Mouse (Mus musculus): ENCODE measurements around the gene Pik3c2b. TPM values are rescaled to one million over a fixed set of nuclear protein-coding genes. Genes with fewer than 3 reads are reported as not detected.

Gene Pik3c2b
- polyA plus RNA-seq, 1 experiment = 0.39 TPM

DNA sequence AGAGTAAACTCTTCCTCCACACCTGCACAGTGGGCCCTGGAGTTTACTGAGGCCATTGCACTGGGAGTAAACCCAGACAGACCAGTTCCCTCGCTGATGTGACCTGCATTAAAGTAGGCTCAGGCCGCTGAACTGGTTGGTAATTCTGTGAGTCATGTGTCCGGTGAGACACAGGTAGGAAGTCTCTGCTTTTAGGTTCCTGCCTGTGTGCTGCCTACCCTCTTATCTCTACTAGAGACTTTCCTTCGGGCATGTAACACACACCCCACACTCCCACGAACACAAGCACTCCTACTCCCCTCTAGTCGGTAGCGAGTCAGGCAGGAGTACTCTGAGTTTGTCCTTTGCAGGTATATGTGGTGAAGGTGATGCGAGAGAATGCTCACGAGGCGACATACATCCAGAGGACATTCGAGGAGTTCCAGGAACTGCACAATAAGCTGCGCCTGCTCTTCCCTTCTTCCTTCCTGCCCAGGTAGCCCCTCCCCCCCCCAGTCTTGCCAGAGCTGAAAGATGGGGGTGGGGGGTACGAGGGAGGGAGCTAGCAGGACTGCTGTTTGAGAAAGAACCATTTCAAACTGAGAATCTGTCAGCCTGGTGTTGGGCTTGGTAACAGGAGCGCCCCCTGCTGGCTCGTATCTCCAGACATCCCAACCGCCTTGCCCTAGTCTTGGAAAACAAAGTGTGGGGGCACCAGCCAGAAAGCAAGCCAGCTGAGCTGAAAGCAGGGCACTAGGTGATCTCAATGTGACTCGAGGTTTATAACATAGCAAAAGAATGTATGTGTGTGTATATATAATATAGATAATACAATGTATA, 55.7 kb downstream of the Pik3c2b start:
- no peak for TF ChIP-seq FOSL1 (IDR thresholded peaks at IDR 0.05; ENCODE audit: insufficient read depth, low read length, poor library complexity, severe bottlenecking)
- no peak for TF ChIP-seq MYOD1 (IDR thresholded peaks at IDR 0.05; ENCODE audit: control insufficient read depth, insufficient read length, low read depth)
- no peak for TF ChIP-seq MAX (IDR thresholded peaks at IDR 0.05)
- TF ChIP-seq CTCF (IDR thresholded peaks at IDR 0.05; ENCODE audit: control insufficient read depth, insufficient read depth, insufficient read length) = peak; percentile 66
- TF ChIP-seq MYOG (IDR thresholded peaks at IDR 0.05; ENCODE audit: control insufficient read depth, extremely low read depth, insufficient read length) = no peak
- TF ChIP-seq USF1 (IDR thresholded peaks at IDR 0.05; ENCODE audit: low read depth) = no peak
- no peaks in the 10 kb centered on the region for H3K36me3 ChIP-seq (ENCODE audit: control insufficient read depth, insufficient read depth)

DNA sequence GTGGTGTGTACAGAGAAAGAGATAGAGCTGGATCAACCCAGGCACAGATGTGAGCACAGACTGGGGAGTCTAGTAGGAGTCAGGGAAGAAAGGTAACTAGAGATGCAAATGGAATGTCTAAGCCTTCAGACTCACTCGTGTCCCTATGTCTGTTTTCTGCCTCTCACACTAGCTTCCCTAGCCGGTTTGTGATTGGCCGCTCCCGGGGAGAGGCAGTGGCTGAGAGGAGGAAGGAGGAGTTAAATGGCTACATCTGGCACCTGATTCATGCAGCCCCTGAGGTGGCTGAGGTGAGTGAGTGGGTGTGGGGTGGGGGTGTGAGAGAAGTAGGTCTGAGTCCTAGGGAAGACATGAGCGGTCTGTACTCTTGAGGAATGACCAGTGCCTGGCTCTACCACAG, 56.6 kb downstream of the Pik3c2b start:
- Histone ChIP-seq H3K27me3 (ENCODE audit: control insufficient read depth, insufficient read depth, insufficient read length) (peaks cover 6% of the 10 kb centered on the region), H3K4me3 (ENCODE audit: insufficient read depth, poor library complexity, severe bottlenecking) (no peak overlapping the region), H3K79me3 (ENCODE audit: low read depth) (no peaks in the 10 kb centered on the region), H3ac (ENCODE audit: control insufficient read depth, insufficient read length, low read depth) (no peak overlapping the region), H3K79me2 (ENCODE audit: control insufficient read depth, insufficient read depth) (no peaks in the 10 kb centered on the region), H3K36me3 (ENCODE audit: control insufficient read depth, insufficient read depth) (no peaks in the 10 kb centered on the region)
- TF ChIP-seq MYOD1 (IDR thresholded peaks at IDR 0.05; ENCODE audit: control insufficient read depth, insufficient read length, low read depth) (no peak), MYOG (IDR thresholded peaks at IDR 0.05; ENCODE audit: control insufficient read depth, extremely low read depth, insufficient read length) (no peak), USF1 (IDR thresholded peaks at IDR 0.05; ENCODE audit: low read depth) (no peak), CTCF (IDR thresholded peaks at IDR 0.05; ENCODE audit: control insufficient read depth, insufficient read depth, insufficient read length) (no peak), FOSL1 (IDR thresholded peaks at IDR 0.05; ENCODE audit: insufficient read depth, low read length, poor library complexity, severe bottlenecking) (no peak), CEBPB (IDR thresholded peaks at IDR 0.05; ENCODE audit: low read depth) (no peak), MAX (IDR thresholded peaks at IDR 0.05) (no peak)

More for the DNA sequence above, 55.7 kb downstream of the Pik3c2b start:
- Histone ChIP-seq H3K79me3 (ENCODE audit: low read depth) (no peaks in the 10 kb centered on the region), H3ac (ENCODE audit: control insufficient read depth, insufficient read length, low read depth) (no peak overlapping the region), H3K79me2 (ENCODE audit: control insufficient read depth, insufficient read depth) (no peaks in the 10 kb centered on the region), H3K27me3 (ENCODE audit: control insufficient read depth, insufficient read depth, insufficient read length) (peaks cover 5% of the 10 kb centered on the region), H3K4me3 (ENCODE audit: insufficient read depth, poor library complexity, severe bottlenecking) (no peak overlapping the region)

DNA sequence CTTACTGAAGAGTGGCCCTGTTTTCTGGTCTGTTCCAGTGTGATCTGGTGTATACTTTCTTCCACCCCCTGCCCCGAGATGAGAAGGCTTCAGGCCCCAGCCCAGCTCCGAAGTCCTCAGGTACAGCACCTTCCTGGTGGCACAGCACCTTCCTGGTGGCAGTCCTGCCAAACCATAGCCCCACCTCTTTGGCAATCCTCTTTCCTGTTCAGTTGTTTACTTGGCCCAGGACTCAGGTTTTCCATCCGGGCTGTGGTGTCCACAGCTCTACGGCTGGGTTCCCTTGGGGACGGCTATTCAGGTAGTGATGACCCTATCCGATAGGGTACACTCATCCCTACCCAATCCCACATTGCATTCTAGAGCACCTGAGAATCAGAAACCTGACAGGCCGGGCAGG, 57.8 kb downstream of the Pik3c2b start:
- no peak for TF ChIP-seq USF1 (IDR thresholded peaks at IDR 0.05; ENCODE audit: low read depth)
- no peak for TF ChIP-seq MAX (IDR thresholded peaks at IDR 0.05)
- no peak for TF ChIP-seq CTCF (IDR thresholded peaks at IDR 0.05; ENCODE audit: control insufficient read depth, insufficient read depth, insufficient read length)
- H3K36me3 ChIP-seq (ENCODE audit: control insufficient read depth, insufficient read depth) = no peaks in the 10 kb centered on the region
- H3K4me3 ChIP-seq (ENCODE audit: insufficient read depth, poor library complexity, severe bottlenecking) = no peak overlapping the region

DNA sequence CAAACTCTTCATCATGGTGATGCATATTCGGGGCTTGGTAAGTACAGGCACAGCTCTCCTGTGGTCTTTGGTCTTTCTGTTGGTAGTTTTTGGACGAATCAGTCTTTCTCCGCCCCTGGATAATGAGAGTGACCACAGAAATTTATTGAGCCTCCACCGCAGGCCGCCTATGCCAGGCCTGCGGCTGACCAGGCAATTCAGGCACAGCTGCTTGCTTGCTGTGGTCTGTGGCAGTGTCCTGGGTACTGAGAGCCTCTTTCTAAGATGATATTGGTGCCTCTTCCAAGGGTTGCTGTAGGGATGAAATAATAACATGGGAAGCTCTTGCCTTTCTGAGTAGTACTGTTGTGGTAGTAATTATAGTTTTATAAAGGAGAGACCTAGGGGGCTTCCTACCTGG, 58.4 kb downstream of the Pik3c2b start:
- TF ChIP-seq USF1 (IDR thresholded peaks at IDR 0.05; ENCODE audit: low read depth) (no peak), MAX (IDR thresholded peaks at IDR 0.05) (no peak), CTCF (IDR thresholded peaks at IDR 0.05; ENCODE audit: control insufficient read depth, insufficient read depth, insufficient read length) (no peak), CEBPB (IDR thresholded peaks at IDR 0.05; ENCODE audit: low read depth) (no peak)
- Histone ChIP-seq H3K79me3 (ENCODE audit: low read depth) (no peaks in the 10 kb centered on the region), H3K27me3 (ENCODE audit: control insufficient read depth, insufficient read depth, insufficient read length) (peaks cover 6% of the 10 kb centered on the region), H3K79me2 (ENCODE audit: control insufficient read depth, insufficient read depth) (no peaks in the 10 kb centered on the region), H3K36me3 (ENCODE audit: control insufficient read depth, insufficient read depth) (no peaks in the 10 kb centered on the region), H3ac (ENCODE audit: control insufficient read depth, insufficient read length, low read depth) (no peak overlapping the region), H3K4me3 (ENCODE audit: insufficient read depth, poor library complexity, severe bottlenecking) (no peak overlapping the region)

More for the DNA sequence above, 57.8 kb downstream of the Pik3c2b start:
- H3K79me3 ChIP-seq (ENCODE audit: low read depth) = no peaks in the 10 kb centered on the region
- H3ac ChIP-seq (ENCODE audit: control insufficient read depth, insufficient read length, low read depth) = no peak overlapping the region
- peaks cover 6% of the 10 kb centered on the region for H3K27me3 ChIP-seq (ENCODE audit: control insufficient read depth, insufficient read depth, insufficient read length)
- H3K79me2 ChIP-seq (ENCODE audit: control insufficient read depth, insufficient read depth) = no peaks in the 10 kb centered on the region

DNA sequence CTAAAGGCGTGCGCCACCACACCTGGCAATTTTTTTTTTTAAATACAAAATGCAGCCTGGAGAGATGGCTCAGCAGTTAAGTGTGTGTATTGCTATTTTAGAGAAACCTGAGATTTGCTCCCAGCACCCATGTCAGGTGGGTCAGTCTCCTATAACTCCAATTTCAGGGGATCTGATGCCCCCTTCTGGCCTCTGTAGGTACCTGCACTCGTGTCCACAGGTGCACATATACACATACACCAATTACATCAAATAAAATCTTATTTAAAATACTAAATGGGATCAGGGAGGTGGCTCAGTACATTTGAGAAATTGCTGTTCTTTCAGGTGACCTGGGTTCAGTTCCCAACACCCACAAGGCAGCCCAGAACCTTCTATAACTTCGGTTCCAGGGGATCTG, 70.6 kb downstream of the Pik3c2b start:
- no peaks in the 10 kb centered on the region for H3K79me3 ChIP-seq (ENCODE audit: low read depth)
- no peak for TF ChIP-seq MYOD1 (IDR thresholded peaks at IDR 0.05; ENCODE audit: control insufficient read depth, insufficient read length, low read depth)
- no peak for TF ChIP-seq CTCF (IDR thresholded peaks at IDR 0.05; ENCODE audit: control insufficient read depth, insufficient read depth, insufficient read length)
- TF ChIP-seq FOSL1 (IDR thresholded peaks at IDR 0.05; ENCODE audit: insufficient read depth, low read length, poor library complexity, severe bottlenecking) = no peak
- no peak for TF ChIP-seq MYOG (IDR thresholded peaks at IDR 0.05; ENCODE audit: control insufficient read depth, extremely low read depth, insufficient read length)
- TF ChIP-seq CEBPB (IDR thresholded peaks at IDR 0.05; ENCODE audit: low read depth) = no peak
- TF ChIP-seq USF1 (IDR thresholded peaks at IDR 0.05; ENCODE audit: low read depth) = no peak
- TF ChIP-seq MAX (IDR thresholded peaks at IDR 0.05) = no peak
- no peak overlapping the region for H3ac ChIP-seq (ENCODE audit: control insufficient read depth, insufficient read length, low read depth)
- no peak overlapping the region for H3K4me3 ChIP-seq (ENCODE audit: insufficient read depth, poor library complexity, severe bottlenecking)
- no peaks in the 10 kb centered on the region for H3K79me2 ChIP-seq (ENCODE audit: control insufficient read depth, insufficient read depth)
- no peaks in the 10 kb centered on the region for H3K36me3 ChIP-seq (ENCODE audit: control insufficient read depth, insufficient read depth)
- no peaks in the 10 kb centered on the region for H3K27me3 ChIP-seq (ENCODE audit: control insufficient read depth, insufficient read depth, insufficient read length)

DNA sequence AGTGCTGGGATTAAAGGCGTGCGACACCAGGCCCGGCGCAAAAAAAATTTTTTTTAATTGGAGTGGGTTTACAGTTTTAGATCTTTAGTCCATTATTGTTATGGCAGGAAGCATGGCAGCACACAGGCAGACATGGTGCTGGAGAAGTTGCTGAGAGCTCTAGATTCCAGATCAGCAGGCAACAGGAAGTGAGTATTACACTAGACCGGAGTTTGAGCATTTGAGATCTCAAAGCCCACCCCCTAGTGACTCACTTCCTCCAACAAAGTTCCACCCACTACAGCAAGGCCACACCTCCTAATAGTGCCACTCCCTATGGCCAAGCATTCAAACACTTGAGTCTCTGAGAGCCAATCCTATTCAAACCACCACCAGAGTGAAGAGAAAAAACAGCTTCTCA, 72.7 kb downstream of the Pik3c2b start:
- no peaks in the 10 kb centered on the region for H3K79me3 ChIP-seq (ENCODE audit: low read depth)
- H3ac ChIP-seq (ENCODE audit: control insufficient read depth, insufficient read length, low read depth) = no peak overlapping the region
- no peaks in the 10 kb centered on the region for H3K79me2 ChIP-seq (ENCODE audit: control insufficient read depth, insufficient read depth)
- H3K4me3 ChIP-seq (ENCODE audit: insufficient read depth, poor library complexity, severe bottlenecking) = no peak overlapping the region
- TF ChIP-seq FOSL1 (IDR thresholded peaks at IDR 0.05; ENCODE audit: insufficient read depth, low read length, poor library complexity, severe bottlenecking) (no peak), MYOG (IDR thresholded peaks at IDR 0.05; ENCODE audit: control insufficient read depth, extremely low read depth, insufficient read length) (no peak), MYOD1 (IDR thresholded peaks at IDR 0.05; ENCODE audit: control insufficient read depth, insufficient read length, low read depth) (no peak), CEBPB (IDR thresholded peaks at IDR 0.05; ENCODE audit: low read depth) (no peak), MAX (IDR thresholded peaks at IDR 0.05) (no peak), CTCF (IDR thresholded peaks at IDR 0.05; ENCODE audit: control insufficient read depth, insufficient read depth, insufficient read length) (no peak)
- no peaks in the 10 kb centered on the region for H3K36me3 ChIP-seq (ENCODE audit: control insufficient read depth, insufficient read depth)
- no peaks in the 10 kb centered on the region for H3K27me3 ChIP-seq (ENCODE audit: control insufficient read depth, insufficient read depth, insufficient read length)

Data from C2C12 (cell line).